Mouse (Mus musculus) CD4-positive helper T cell, adult 2 months (primary cell): Measurements from ENCODE around the gene Bend4.

Experiments used
- DNase-seq: peaks from one replicate; pipeline ENCODE4 v3.0.0-alpha.2; 2012; ENCODE audit warnings: low read depth, missing footprints, low spot score

Bend4 gene

DNA sequence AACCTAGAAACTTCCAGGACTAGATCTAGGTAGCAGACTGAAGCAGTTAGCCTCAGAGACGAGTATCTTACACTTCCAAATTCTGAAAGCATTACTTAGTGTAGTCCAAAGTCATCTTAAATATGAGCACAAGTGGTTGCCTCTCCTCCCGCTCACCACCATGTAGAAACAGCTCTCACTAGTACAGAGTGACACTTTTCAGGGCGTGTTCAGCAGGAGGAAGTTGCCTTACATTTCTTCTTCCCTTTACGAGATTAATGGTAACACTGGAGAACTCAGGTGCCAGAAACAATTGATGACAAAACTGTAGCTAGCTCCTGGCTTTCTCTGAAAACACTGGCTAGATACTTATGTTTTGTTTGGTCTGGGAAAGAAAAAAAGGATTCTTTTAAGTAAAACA lies 8.7 kb downstream of the Bend4 start:
- DNase-seq = no peak

DNA sequence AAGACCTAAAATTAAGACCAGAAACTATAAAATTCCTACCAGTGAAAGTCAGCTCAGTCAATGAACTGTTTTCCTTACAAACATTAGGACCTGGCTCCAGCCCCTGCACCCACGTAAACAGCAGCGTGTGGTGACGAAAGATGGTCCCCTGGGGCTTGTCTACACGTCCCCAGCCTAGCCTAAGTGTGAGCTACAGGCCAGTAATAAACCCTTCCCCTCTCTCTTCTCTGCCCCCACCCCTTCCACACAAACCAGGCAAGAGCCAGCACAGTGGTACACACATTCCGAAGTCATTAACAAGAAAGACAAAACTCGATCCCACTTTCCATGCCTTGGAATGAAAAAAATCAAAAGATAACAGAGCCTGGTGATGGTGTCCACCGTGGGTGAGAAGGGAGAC lies 16.6 kb downstream of the Bend4 start:
- no peak for DNase-seq

DNA sequence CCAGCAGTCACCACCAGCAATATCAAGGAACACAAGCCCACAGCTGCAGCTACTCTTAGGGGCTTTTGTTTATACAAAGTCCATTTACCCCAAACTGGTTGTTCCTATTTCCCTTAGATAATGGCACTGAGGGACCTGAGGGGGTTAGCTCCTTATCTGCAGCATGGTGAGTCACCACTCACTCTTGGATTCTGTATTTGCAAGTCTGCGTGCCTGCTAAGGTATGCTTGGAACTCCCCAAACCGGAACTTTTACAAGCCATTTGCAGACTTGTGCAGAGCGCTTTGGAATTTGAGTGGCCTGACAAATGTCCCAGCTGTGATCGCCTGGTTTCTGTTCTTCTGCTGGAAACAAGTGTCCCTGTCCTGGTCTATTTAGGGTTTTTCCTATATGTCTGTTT lies 17.7 kb downstream of the Bend4 start:
- no peak for DNase-seq

DNA sequence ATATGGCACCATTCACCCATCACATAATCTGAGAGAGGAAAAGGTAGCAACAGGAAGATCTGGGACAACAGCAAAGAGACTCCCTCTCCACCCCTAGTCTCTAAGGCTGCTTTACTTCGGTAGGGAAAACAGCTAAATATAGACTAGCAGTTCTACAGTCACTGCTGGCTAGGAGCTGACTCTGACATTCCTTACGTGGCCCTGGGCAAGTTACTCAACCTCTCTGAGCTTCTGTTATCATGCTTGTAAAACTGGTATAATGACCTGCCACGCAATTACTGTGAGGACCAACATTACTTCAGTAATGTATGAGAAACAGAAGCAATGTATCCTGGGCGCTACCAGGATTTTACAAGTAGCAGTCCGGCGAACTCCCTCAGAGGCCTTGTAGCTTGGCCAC lies 19.7 kb downstream of the Bend4 start:
- no peak for DNase-seq

DNA sequence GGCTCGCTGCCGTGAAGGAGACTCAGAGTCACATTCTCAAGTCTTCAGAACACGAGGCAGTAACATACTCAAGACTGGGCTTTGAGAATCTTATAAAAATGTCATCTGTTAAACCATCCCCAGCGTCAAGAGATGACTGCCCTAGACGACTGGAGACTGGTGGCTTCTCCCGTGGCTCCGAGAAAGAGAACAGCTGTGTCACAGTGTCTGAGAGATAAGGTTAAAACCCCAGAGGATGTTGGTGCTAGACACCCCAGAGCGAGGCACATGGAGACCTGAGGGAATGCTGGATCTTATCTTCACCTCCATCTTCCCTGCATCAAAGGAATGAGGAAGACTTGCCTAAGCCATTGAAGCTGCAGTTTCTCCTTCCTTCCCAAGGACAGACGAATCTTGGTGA lies 23.2 kb downstream of the Bend4 start:
- DNase-seq = no peak

DNA sequence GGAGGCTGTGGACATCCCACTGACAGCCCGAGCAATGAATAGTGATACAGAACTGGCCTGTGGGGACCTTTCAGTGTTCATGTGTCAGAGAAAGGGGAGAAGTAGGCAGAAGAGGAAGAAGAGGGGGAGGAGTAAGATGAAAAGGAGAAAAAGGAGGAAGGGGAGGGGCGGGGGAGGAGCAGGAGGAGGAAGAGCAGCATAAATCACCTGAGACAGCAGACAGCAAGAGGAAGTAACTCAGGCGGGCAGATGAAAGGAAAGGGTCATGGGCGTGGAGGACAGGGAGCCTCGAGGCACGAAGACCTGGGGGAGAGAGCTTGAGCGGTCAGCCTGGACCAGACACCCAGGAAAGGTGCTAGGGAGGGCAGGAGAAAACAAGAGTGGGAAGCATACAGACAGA lies 23.7 kb downstream of the Bend4 start:
- DNase-seq = peak; percentile 32

DNA sequence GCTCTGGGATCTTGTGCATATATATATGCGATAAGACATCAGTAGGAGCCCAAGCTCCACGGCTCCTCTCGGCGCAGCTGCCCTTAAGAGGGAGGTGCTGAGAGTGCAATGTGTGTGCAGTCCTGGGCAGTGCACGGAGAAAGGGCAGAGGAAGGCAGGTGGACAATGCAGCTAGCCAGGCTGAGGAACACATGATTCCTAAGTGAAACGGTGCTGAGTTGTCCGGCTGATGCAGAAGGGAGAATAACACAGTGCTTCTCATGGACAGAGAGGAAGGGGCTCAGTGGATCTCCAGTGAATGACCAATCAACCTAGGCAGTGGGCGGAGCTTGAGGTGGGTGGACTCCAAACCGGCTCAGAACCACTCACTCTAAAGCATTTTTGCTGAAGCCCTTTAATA lies 26.5 kb downstream of the Bend4 start:
- DNase-seq = no peak

DNA sequence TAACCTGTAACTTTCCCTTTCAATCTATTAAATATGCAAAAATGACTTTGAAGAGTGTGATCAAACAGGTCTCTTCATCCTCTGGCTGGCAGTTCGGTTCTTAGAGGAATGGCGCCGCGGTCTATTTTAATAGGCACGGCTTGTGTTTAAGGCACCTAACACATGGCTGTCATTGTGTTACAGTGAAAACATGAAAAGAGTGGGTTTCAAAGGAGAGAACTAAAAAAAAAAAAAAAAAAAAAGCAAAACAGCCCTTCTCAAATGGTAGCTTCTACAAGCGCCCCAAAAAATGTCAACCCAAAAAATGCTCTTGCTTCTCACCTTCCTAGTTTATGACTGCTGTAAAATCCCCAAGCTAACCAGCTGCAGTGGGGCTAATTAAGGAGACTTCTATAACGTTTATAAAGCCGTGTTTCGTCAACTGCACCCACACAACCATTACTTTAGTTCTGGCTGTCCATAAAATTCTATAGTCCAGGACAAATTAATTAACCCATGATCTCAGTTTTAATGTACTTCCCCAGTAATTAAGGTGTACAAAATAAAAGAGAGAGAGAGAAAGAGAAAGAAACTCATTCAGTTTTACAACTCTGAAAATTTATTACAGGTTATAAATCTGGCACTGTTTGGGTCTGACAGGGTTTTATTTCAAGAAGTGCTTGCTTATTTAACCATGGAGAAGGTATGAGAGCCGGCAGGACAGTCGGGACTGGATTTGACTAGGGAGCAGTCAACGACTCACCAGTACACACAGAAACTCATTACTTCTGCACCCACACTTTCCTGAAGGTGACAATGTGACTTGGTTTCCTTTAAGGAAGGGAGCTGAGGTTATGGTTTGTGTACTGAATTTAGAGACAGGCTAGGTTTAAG lies 27.3 kb downstream of the Bend4 start:
- no peak for DNase-seq

DNA sequence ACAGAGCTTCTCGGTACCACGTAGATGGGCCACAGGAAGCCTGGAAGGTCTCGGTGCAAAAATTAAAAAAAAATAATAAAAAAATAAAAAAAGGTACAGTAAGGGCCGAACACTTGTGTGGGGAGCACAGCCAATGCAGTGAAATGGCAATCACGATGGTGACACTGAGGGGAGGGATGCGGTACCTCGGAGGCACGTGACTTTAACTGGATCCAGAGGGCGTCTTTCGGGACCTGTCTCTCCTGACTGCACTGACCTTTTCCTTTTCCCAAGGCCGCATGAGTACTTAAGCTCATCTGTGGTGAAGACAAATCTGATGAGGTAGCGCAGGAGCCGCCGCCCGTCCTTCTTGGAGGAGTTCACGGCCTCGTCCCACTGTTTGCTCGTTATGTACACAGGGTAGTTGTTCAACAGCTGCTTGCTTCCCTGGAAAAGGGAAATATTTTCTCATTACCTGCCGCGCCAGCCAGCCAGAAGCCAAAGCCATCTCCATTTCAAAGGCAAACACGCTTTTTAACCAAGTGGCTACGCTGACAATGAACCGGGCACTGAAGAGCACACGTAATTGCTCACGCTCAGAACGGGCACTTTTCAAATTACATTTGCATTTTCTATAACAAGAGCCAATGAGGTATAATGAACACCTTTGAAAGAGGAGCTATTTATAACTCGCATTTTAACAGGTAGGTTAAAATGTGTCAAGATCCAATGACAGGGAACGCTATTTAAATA lies 28.1 kb downstream of the Bend4 start:
- no peak for DNase-seq

DNA sequence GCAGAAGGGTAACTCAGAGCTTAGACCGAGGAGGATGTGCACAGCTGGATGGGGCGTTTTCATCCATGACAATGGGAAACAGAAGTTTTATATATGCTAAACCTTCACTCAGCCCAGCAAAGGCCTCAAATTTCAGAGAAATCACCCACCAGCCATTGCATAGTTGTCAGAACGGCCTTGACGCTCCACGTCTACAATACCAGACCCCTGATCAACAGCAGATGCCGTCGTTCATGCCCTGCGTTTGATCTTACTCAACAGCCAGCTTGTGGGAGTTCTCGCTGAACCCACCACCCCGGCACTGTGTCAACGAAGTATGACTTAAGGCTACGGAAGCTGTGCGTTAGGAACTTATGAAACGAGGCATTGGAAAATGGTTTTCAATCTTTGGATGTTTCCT lies 30.9 kb downstream of the Bend4 start:
- DNase-seq = no peak

DNA sequence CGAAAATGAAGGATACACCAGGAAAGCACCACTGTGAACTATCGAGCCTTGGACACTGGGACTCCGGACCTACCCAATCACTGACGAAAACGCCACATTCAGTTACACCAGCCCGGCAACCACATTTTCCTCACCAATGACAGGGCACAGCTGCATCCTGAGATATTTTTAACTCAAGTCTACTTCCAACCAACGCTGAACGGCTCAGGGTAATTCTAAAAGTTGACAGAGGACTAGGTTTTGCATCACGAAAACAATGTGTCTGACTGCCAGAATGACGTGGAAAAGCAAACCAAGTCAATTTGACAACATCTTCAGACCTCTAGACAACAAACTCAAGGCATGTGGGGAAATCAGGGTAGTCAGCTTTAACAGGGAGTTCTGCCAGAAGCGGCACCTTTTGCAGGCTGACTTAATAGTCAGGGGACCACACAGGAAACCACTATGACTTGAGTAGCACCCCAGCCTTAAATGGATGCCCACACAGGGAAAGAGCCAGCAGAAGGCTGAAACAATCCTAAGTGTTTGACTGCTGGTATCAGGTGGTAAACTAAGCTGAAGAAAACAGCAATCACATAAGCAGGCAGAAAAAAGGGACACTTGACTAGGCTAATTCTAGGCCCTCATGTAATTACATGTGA lies 32.8 kb downstream of the Bend4 start:
- DNase-seq = peak; percentile 21

DNA sequence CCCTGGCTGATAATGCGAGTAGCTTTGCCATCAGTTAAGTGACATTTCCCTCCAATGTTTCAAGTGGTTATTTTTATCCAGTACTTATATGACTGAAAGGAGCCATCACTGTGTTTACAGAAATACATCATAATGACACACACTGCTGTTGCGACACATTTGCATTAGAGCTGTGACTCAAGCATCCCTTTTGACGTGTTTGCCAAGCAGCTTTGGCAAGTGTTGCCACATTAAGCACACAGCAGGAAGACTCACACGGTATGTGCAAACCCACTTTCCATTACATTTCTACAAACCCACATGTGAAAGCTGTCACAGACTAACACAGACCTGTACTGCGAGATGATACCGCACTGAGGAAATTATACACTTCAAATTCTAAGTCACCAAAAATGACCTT lies 34.2 kb downstream of the Bend4 start:
- DNase-seq = peak; percentile 60

DNA sequence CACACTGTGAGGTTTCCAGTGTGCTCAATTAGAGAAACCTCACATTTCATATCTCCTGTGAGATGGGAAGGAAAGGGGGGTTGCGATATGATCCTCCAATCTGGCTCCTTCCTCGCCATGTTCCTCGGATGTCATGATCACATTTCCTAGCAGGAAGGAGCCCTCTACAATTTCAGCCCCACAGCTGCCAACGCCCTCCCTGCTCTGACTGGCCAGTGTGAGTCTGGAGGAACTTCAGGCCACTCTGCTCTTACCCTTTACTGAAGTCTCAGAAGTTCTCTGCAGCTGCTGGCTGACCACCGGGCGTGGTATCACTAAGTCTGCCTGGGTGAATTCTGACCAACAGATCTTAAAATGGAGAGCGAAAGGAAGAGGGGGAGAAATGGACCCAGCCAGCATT lies 45.6 kb downstream of the Bend4 start:
- DNase-seq = no peak

DNA sequence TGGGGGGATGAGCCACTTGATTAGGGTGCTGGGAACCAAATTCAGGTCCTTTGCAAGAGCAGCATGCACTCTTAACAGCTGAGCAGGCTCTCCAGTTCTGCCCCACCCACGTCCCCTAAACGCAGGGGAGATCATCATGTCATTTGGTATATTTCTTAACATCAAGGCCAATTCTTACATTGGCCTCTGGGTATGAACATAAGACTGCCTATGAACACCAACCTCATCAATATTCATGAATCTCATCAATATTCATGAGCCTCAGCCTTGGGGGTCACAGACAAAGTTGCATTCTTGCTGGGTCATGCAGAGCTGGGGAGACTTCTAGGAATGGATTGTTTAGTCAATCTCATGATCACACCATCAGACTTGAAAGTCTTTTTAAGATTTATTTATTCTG lies 46.4 kb downstream of the Bend4 start:
- DNase-seq = no peak

DNA sequence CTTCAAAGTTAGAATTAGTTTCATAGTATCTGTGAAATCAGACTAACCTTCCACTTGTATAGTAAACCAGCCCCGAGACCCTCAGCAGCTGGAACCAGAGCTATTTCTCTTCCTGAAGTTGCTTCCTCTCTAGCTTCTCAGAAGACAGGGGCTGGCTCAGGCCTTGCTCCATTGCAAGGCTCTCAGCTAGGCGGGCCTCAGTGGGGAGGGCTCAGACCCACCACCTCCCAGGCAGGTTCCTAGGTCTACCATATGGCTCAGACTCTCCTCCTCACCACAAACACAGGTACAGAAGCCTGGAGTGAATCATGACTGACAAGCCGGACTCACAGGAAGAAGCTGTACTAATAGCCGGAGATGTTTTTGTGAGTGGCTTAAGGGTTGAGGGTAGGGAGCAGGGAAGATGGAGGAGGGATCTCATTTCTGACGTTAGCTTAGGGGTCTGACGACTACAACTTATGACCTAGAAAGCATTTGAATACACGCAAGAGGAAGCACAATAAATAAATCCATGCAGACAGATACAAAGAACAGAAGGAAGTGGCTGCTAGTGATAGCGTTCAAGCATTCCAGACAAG lies 51.0 kb downstream of the Bend4 start:
- DNase-seq = no peak

DNA sequence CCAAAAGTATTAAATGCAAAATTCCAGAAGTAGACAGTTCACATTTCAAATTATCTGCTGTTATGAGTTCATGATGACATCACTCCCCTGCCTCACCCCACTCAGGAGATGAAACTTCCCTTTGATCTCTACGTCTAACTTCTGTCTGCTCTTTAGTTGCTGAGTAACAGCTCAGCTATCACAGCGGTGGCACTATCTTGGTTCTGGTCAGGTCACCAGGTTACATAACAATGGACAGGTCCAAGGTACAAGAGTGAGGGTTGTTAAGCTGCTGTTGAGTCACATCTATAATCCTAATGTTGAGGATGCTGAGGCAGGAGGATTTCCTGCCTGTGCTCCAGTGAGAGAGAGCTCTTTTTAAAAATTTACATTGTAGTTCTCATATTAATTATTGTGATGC lies 65.2 kb downstream of the Bend4 start:
- no peak for DNase-seq

DNA sequence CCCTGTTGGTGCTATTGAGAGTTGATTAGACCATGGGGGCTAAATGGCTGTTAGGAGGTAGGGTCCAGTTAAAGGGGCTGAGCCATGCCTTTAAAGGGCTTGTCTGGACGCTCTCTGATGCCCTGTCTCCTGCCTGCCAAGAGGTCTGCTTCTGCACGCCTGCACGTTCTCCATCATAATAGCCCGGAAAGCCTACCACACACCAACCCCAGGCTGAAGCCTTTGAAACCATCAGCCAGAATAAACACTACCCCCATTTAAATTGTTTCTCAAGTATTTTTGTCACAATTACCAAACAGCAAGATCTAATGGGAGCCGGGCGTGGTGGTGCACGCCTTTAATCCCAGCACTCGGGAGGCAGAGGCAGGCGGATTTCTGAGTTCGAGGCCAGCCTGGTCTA lies 65.8 kb downstream of the Bend4 start:
- DNase-seq = no peak

DNA sequence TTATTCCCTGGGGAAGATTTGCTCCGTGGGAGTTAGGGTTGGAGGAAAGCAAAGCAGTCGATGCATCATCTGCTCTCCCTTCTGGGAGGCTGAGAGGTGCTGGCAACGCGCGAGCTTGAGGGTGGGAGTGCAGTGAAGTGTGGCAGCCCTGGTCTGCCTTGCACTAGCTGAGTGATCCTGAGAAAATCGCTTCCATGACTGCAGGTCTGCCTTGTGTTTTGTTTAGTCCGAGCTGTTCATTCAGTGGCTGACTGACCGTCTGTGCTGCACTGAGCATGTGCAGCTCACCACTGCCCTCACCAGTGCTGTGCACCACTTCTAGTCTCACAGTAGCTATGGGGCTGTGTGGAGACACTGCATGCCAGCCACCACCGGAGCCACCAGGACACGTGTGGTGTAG lies 79.2 kb downstream of the Bend4 start:
- DNase-seq = no peak

DNA sequence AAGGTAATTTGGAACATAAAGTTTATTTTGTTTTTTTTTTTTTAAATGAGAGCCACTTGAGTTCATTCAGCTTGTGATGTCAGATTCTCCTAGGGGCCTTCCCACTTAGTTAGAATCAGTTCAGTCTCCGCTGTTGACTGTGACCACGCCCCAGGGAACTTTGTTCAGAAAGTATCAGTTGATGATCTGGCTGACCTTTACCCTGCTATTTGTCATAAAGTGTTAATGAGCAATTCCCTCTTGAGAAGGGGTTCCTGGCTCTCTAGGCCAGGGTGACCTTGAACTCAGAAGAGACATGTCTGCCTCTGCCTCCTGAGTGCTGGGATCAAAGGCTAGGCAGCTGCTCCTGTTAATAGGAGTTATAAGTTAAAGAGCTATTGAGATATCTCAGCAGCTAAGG lies 81.0 kb downstream of the Bend4 start:
- DNase-seq = no peak
